Mouse (Mus musculus) heart, embryonic 14.5 days (tissue): ENCODE measurements at regions not wholly inside any gene's neighbourhood (a gene's known extent, or its start where the extent isn't known, plus 50 kb on each side); places are given as distances from the start of the nearest gene placed in this dataset.

ENCODE experiments used
- ATAC-seq: fragments of 200-750 bp; cut with Nextera tagmentation; 2 replicates; pipeline ENCODE4 v1.8.0; 2017; ENCODE audit warnings: low read depth, moderate TSS enrichment; ENCODE audit not compliant: insufficient number of reproducible peaks, insufficient read depth, low FRiP score
- H3K27ac ChIP-seq, 2 experiments: fragments of 200-500 bp in 1 of 2; fragments of 300-500 bp in 1 of 2; sonication (generic) in 1 of 2; replicated peaks in 1 of 2; 2 replicates each; pipeline ENCODE4 v1.5.1; 2012 to 2014; ENCODE audit warnings: low read depth in 2 of 2, low read length in 2 of 2, control low read depth in 1 of 2, mild to moderate bottlenecking in 1 of 2, mixed read lengths in 1 of 2; ENCODE audit not compliant: control insufficient read depth in 1 of 2, insufficient read depth in 1 of 2
- H3K27me3 ChIP-seq: fragments of 300-500 bp; sonication (generic); 2 replicates; pipeline ENCODE4 v1.6.1; 2014; ENCODE audit warnings: mild to moderate bottlenecking, low read length, control low read depth; ENCODE audit not compliant: control insufficient read depth, insufficient read depth
- H3K36me3 ChIP-seq: fragments of 300-500 bp; sonication (generic); 2 replicates; pipeline ENCODE4 v1.6.1; 2014; ENCODE audit warnings: mild to moderate bottlenecking, control low read depth, low read length, mixed read lengths; ENCODE audit not compliant: control insufficient read depth, insufficient read depth
- H3K4me1 ChIP-seq, 2 experiments: fragments of 200-500 bp in 1 of 2; fragments of 300-500 bp in 1 of 2; sonication (generic) in 1 of 2; 2 replicates each; pipeline ENCODE4 v1.6.1; 2012 to 2014; ENCODE audit warnings: low read length in 2 of 2, control low read depth in 1 of 2, mixed read lengths in 1 of 2; ENCODE audit not compliant: control insufficient read depth in 2 of 2, insufficient read depth in 2 of 2
- H3K4me2 ChIP-seq: fragments of 300-500 bp; sonication (generic); 2 replicates; pipeline ENCODE4 v1.6.1; 2014; ENCODE audit warnings: mild to moderate bottlenecking, low read length
- H3K4me3 ChIP-seq, 2 experiments: fragments of 200-500 bp in 1 of 2; fragments of 300-500 bp in 1 of 2; sonication (generic) in 1 of 2; 2 replicates each; pipeline ENCODE4 v1.5.1; 2012 to 2014; ENCODE audit warnings: low read length in 2 of 2, mild to moderate bottlenecking in 2 of 2, control low read depth in 1 of 2, low read depth in 1 of 2, moderate library complexity in 1 of 2; ENCODE audit not compliant: control insufficient read depth in 1 of 2, insufficient read depth in 1 of 2
- H3K9ac ChIP-seq: fragments of 300-500 bp; sonication (generic); 2 replicates; pipeline ENCODE4 v1.6.1; 2014; ENCODE audit warnings: mild to moderate bottlenecking, low read length
- H3K9me3 ChIP-seq: fragments of 300-500 bp; sonication (generic); 2 replicates; pipeline ENCODE4 v1.6.1; 2016; ENCODE audit warnings: low read length, control low read depth; ENCODE audit not compliant: control insufficient read depth
- WGBS: fragments of 180-500 bp; shearing (Covaris S2); extraction: QIAGEN DNeasy Blood & Tissue Kit; methylation state at CpG from one replicate; pipeline ENCODE4 v1.1.7; 2014; 5-methylcytosine and 5-hydroxymethylcytosine counted together

GRCm38 (mm10) chr13:112227766-112228165, 60.5 kb upstream of the Ankrd55 start:
- Histone ChIP-seq H3K4me3 (no peak overlapping the region), H3K4me2 (no peak overlapping the region), H3K4me1 (no peaks in the 10 kb centered on the region), H3K9ac (no peak overlapping the region), H3K27ac (0 out of 4 replicates have a peak overlapping the region, but pooled peaks of 1 of the 2 experiments have one; percentile 24), H3K9me3 (peaks cover 4% of the 10 kb centered on the region; the same call in 1 of the 2 replicates), H3K36me3 (no peaks in the 10 kb centered on the region), H3K27me3 (no peaks in the 10 kb centered on the region)
- ATAC-seq: no peak
- 31% methylated on average over 13 of the region's 13 CpGs for WGBS

- Histone ChIP-seq H3K4me2 (no peak overlapping the region), H3K4me1 (no peaks in the 10 kb centered on the region), H3K27me3 (no peaks in the 10 kb centered on the region), H3K36me3 (no peaks in the 10 kb centered on the region), H3K9ac (no peak overlapping the region), H3K9me3 (peaks cover 4% of the 10 kb centered on the region; the same call in 1 of the 2 replicates), H3K27ac (no peak overlapping the region), H3K4me3 (no peak overlapping the region)
- ATAC-seq: no peak
- WGBS: 75% methylated on average over 4 of the region's 4 CpGs
These were observed 59.4 kb upstream of the Ankrd55 start for GRCm38 (mm10) chr13:112228846-112229245.

GRCm38 (mm10) chr13:112230176-112230575, 58.1 kb upstream of the Ankrd55 start:
- Histone ChIP-seq H3K9ac (no peak overlapping the region), H3K36me3 (no peaks in the 10 kb centered on the region), H3K4me2 (no peak overlapping the region), H3K27me3 (no peaks in the 10 kb centered on the region), H3K4me1 (no peaks in the 10 kb centered on the region), H3K4me3 (no peak overlapping the region), H3K9me3 (0 out of 2 replicates have a peak, but pooled peaks cover 2% of the 10 kb centered on the region), H3K27ac (no peak overlapping the region)
- 67% methylated on average over 3 of the region's 3 CpGs for WGBS
- no peak for ATAC-seq

- H3K4me1 ChIP-seq: no peaks in the 10 kb centered on the region
- H3K36me3 ChIP-seq: no peaks in the 10 kb centered on the region
- 71% methylated on average over 6 of the region's 6 CpGs for WGBS
- H3K4me2 ChIP-seq: no peak overlapping the region
- H3K4me3 ChIP-seq: no peak overlapping the region
- ATAC-seq: no peak
- no peak overlapping the region for H3K9ac ChIP-seq
- H3K27ac ChIP-seq: no peak overlapping the region
- no peaks in the 10 kb centered on the region for H3K27me3 ChIP-seq
- H3K9me3 ChIP-seq: 0 out of 2 replicates have a peak, but pooled peaks cover 3% of the 10 kb centered on the region
These were observed 53.6 kb upstream of the Ankrd55 start for GRCm38 (mm10) chr13:112234695-112235094.

GRCm38 (mm10) chr13:112236956-112237355, 51.3 kb upstream of the Ankrd55 start:
- H3K36me3 ChIP-seq: no peaks in the 10 kb centered on the region
- H3K27me3 ChIP-seq: no peaks in the 10 kb centered on the region
- WGBS: 73% methylated on average over 6 of the region's 6 CpGs
- no peak overlapping the region for H3K4me3 ChIP-seq
- no peak overlapping the region for H3K4me2 ChIP-seq
- ATAC-seq: no peak
- 0 out of 2 replicates have a peak, but pooled peaks cover 3% of the 10 kb centered on the region for H3K9me3 ChIP-seq
- no peaks in the 10 kb centered on the region for H3K4me1 ChIP-seq
- H3K9ac ChIP-seq: no peak overlapping the region
- no peak overlapping the region for H3K27ac ChIP-seq

GRCm38 (mm10) chr13:112237377-112237776, 50.9 kb upstream of the Ankrd55 start:
- Histone ChIP-seq H3K4me1 (no peaks in the 10 kb centered on the region), H3K27me3 (no peaks in the 10 kb centered on the region), H3K27ac (no peak overlapping the region), H3K9ac (no peak overlapping the region), H3K9me3 (0 out of 2 replicates have a peak, but pooled peaks cover 3% of the 10 kb centered on the region), H3K4me2 (no peak overlapping the region), H3K4me3 (no peak overlapping the region), H3K36me3 (no peaks in the 10 kb centered on the region)
- no peak for ATAC-seq
- WGBS: 78% methylated on average over 5 of the region's 5 CpGs

GRCm38 (mm10) chr13:112237917-112238316, 50.3 kb upstream of the Ankrd55 start:
- Histone ChIP-seq H3K4me1 (no peaks in the 10 kb centered on the region), H3K27me3 (no peaks in the 10 kb centered on the region), H3K4me3 (no peak overlapping the region), H3K9ac (no peak overlapping the region), H3K4me2 (no peak overlapping the region), H3K9me3 (0 out of 2 replicates have a peak, but pooled peaks cover 3% of the 10 kb centered on the region), H3K36me3 (no peaks in the 10 kb centered on the region), H3K27ac (no peak overlapping the region)
- ATAC-seq: no peak
- WGBS: 71% methylated on average over 4 of the region's 4 CpGs
